Mouse (Mus musculus): Measurements from ENCODE around the gene Slc35b3. TPM values are rescaled to one million over a fixed set of nuclear protein-coding genes. Genes with fewer than 3 reads are reported as not detected.

Slc35b3 gene
- polyA plus RNA-seq, 1 experiment: 21.9 TPM

- Histone ChIP-seq H3K27me3 (ENCODE audit: control insufficient read depth, insufficient read depth, low read length) (no peaks in the 10 kb centered on the region), H3K4me3 (replicated peaks; ENCODE audit: insufficient read depth, low read depth, low read length) (no peak overlapping the region), H3K4me1 (ENCODE audit: control insufficient read depth, insufficient read depth, low read length) (no peaks in the 10 kb centered on the region), H3K27ac (ENCODE audit: insufficient read depth, low read length) (no peak overlapping the region)
- no peak for DNase-seq
- 43% methylated on average over 2 of the region's 2 CpGs for WGBS
- TF ChIP-seq CTCF (IDR thresholded peaks at IDR 0.05; ENCODE audit: borderline replicate concordance, insufficient read depth, low read depth, low read length): no peak
- no peak for TF ChIP-seq POLR2A (IDR thresholded peaks at IDR 0.05; ENCODE audit: borderline replicate concordance, insufficient read depth, low read length)
These were observed 2.1 kb upstream of the Slc35b3 start for GRCm38 (mm10) chr13:38962771-38963170.

GRCm38 (mm10) chr13:38958037-38958436 lies 2.6 kb downstream of the Slc35b3 start:
- H3K27me3 ChIP-seq (ENCODE audit: control insufficient read depth, insufficient read depth, low read length): no peaks in the 10 kb centered on the region
- TF ChIP-seq CTCF (IDR thresholded peaks at IDR 0.05; ENCODE audit: borderline replicate concordance, insufficient read depth, low read depth, low read length) (no peak), POLR2A (IDR thresholded peaks at IDR 0.05; ENCODE audit: borderline replicate concordance, insufficient read depth, low read length) (no peak)
- no peak overlapping the region for H3K27ac ChIP-seq (ENCODE audit: insufficient read depth, low read length)
- H3K4me3 ChIP-seq (replicated peaks; ENCODE audit: insufficient read depth, low read depth, low read length): no peak overlapping the region
- H3K4me1 ChIP-seq (ENCODE audit: control insufficient read depth, insufficient read depth, low read length): no peaks in the 10 kb centered on the region
- 77% methylated on average over 5 of the region's 5 CpGs for WGBS
- DNase-seq: no peak

- no peak for DNase-seq
- no peak overlapping the region for H3K27ac ChIP-seq (ENCODE audit: insufficient read depth, low read length)
- no peak overlapping the region for H3K4me3 ChIP-seq (replicated peaks; ENCODE audit: insufficient read depth, low read depth, low read length)
- WGBS: 88% methylated on average over 3 of the region's 3 CpGs
- no peak for TF ChIP-seq POLR2A (IDR thresholded peaks at IDR 0.05; ENCODE audit: borderline replicate concordance, insufficient read depth, low read length)
- TF ChIP-seq CTCF (IDR thresholded peaks at IDR 0.05; ENCODE audit: borderline replicate concordance, insufficient read depth, low read depth, low read length): no peak
- no peaks in the 10 kb centered on the region for H3K27me3 ChIP-seq (ENCODE audit: control insufficient read depth, insufficient read depth, low read length)
- H3K4me1 ChIP-seq (ENCODE audit: control insufficient read depth, insufficient read depth, low read length): no peaks in the 10 kb centered on the region
These were observed 14.2 kb downstream of the Slc35b3 start for GRCm38 (mm10) chr13:38946296-38947012.

- Histone ChIP-seq H3K27me3 (ENCODE audit: control insufficient read depth, insufficient read depth, low read length) (no peaks in the 10 kb centered on the region), H3K27ac (ENCODE audit: insufficient read depth, low read length) (no peak overlapping the region), H3K4me3 (replicated peaks; ENCODE audit: insufficient read depth, low read depth, low read length) (no peak overlapping the region), H3K4me1 (ENCODE audit: control insufficient read depth, insufficient read depth, low read length) (no peaks in the 10 kb centered on the region)
- no peak for DNase-seq
- 88% methylated on average over 1 of the region's 1 CpGs for WGBS
- no peak for TF ChIP-seq CTCF (IDR thresholded peaks at IDR 0.05; ENCODE audit: borderline replicate concordance, insufficient read depth, low read depth, low read length)
- no peak for TF ChIP-seq POLR2A (IDR thresholded peaks at IDR 0.05; ENCODE audit: borderline replicate concordance, insufficient read depth, low read length)
These were observed 14.9 kb downstream of the Slc35b3 start for GRCm38 (mm10) chr13:38945767-38946166.

GRCm38 (mm10) chr13:38944951-38945350 lies 15.7 kb downstream of the Slc35b3 start:
- DNase-seq: no peak
- WGBS: 92% methylated on average over 6 of the region's 6 CpGs
- TF ChIP-seq CTCF (IDR thresholded peaks at IDR 0.05; ENCODE audit: borderline replicate concordance, insufficient read depth, low read depth, low read length) (no peak), POLR2A (IDR thresholded peaks at IDR 0.05; ENCODE audit: borderline replicate concordance, insufficient read depth, low read length) (no peak)
- no peak overlapping the region for H3K4me3 ChIP-seq (replicated peaks; ENCODE audit: insufficient read depth, low read depth, low read length)
- H3K27me3 ChIP-seq (ENCODE audit: control insufficient read depth, insufficient read depth, low read length): no peaks in the 10 kb centered on the region
- H3K27ac ChIP-seq (ENCODE audit: insufficient read depth, low read length): no peak overlapping the region
- no peaks in the 10 kb centered on the region for H3K4me1 ChIP-seq (ENCODE audit: control insufficient read depth, insufficient read depth, low read length)

- no peak overlapping the region for H3K4me3 ChIP-seq (replicated peaks; ENCODE audit: insufficient read depth, low read depth, low read length)
- H3K27ac ChIP-seq (ENCODE audit: insufficient read depth, low read length): no peak overlapping the region
- DNase-seq: no peak
- TF ChIP-seq POLR2A (IDR thresholded peaks at IDR 0.05; ENCODE audit: borderline replicate concordance, insufficient read depth, low read length) (no peak), CTCF (IDR thresholded peaks at IDR 0.05; ENCODE audit: borderline replicate concordance, insufficient read depth, low read depth, low read length) (no peak)
- H3K4me1 ChIP-seq (ENCODE audit: control insufficient read depth, insufficient read depth, low read length): no peaks in the 10 kb centered on the region
- no peaks in the 10 kb centered on the region for H3K27me3 ChIP-seq (ENCODE audit: control insufficient read depth, insufficient read depth, low read length)
- WGBS: 89% methylated on average over 4 of the region's 4 CpGs
These were observed 18.9 kb downstream of the Slc35b3 start for GRCm38 (mm10) chr13:38941786-38942185.

- no peak overlapping the region for H3K27ac ChIP-seq (ENCODE audit: insufficient read depth, low read length)
- H3K4me3 ChIP-seq (replicated peaks; ENCODE audit: insufficient read depth, low read depth, low read length): no peak overlapping the region
- H3K27me3 ChIP-seq (ENCODE audit: control insufficient read depth, insufficient read depth, low read length): no peaks in the 10 kb centered on the region
- DNase-seq: no peak
- 98% methylated on average over 19 of the region's 19 CpGs for WGBS
- no peaks in the 10 kb centered on the region for H3K4me1 ChIP-seq (ENCODE audit: control insufficient read depth, insufficient read depth, low read length)
- TF ChIP-seq POLR2A (IDR thresholded peaks at IDR 0.05; ENCODE audit: borderline replicate concordance, insufficient read depth, low read length) (no peak), CTCF (IDR thresholded peaks at IDR 0.05; ENCODE audit: borderline replicate concordance, insufficient read depth, low read depth, low read length) (no peak)
These were observed 19.4 kb downstream of the Slc35b3 start for GRCm38 (mm10) chr13:38941280-38941679.

- Histone ChIP-seq H3K4me1 (ENCODE audit: control insufficient read depth, insufficient read depth, low read length) (no peaks in the 10 kb centered on the region), H3K27me3 (ENCODE audit: control insufficient read depth, insufficient read depth, low read length) (no peaks in the 10 kb centered on the region), H3K4me3 (replicated peaks; ENCODE audit: insufficient read depth, low read depth, low read length) (no peak overlapping the region), H3K27ac (ENCODE audit: insufficient read depth, low read length) (no peak overlapping the region)
- 93% methylated on average over 2 of the region's 2 CpGs for WGBS
- DNase-seq: no peak
- TF ChIP-seq CTCF (IDR thresholded peaks at IDR 0.05; ENCODE audit: borderline replicate concordance, insufficient read depth, low read depth, low read length): no peak
- no peak for TF ChIP-seq POLR2A (IDR thresholded peaks at IDR 0.05; ENCODE audit: borderline replicate concordance, insufficient read depth, low read length)
These were observed 22.2 kb downstream of the Slc35b3 start for GRCm38 (mm10) chr13:38938433-38938832.
